Mouse (Mus musculus): ENCODE data around the gene Zfp821. TPM values are rescaled to one million over a fixed set of nuclear protein-coding genes. Genes with fewer than 3 reads are reported as not detected.
A peak's percentile ranks its signal among the peaks of the same experiment; 100 is the strongest.
"Not testable (repeated sequence)": the region's sequence is repeated elsewhere in the genome, so short reads cannot be mapped to it uniquely, and the experiment has no call there.

Gene Zfp821
- polyA plus RNA-seq, 1 experiment from 2014 or later, result 74.6 TPM

GRCm38 (mm10) chr8:109734018-109734417 lies 28.7 kb downstream of the Zfp821 start:
- H3K4me1 ChIP-seq (replicated peaks), result peaks cover 20% of the 10 kb centered on the region
- 82% methylated on average over 3 of the region's 3 CpGs for WGBS
- no peak overlapping the region for H3K27ac ChIP-seq (replicated peaks)
- H3K36me3 ChIP-seq, result peaks cover 58% of the 10 kb centered on the region
- no peaks in the 10 kb centered on the region for H3K27me3 ChIP-seq
- no peak overlapping the region for H3K9ac ChIP-seq
- H3K9me3 ChIP-seq, result no peaks in the 10 kb centered on the region
- no peak overlapping the region for H3K4me3 ChIP-seq
- ATAC-seq (ENCODE audit: low read depth), result no peak
- no peak overlapping the region for H3K4me2 ChIP-seq

- WGBS, result 12% methylated on average over 8 of the region's 8 CpGs
- Histone ChIP-seq H3K4me1 (replicated peaks) (peaks cover 20% of the 10 kb centered on the region), H3K36me3 (peaks cover 31% of the 10 kb centered on the region), H3K27ac (replicated peaks) (0 out of 2 replicates have a peak overlapping the region, but pooled peaks have one; percentile 14), H3K4me3 (peak overlapping the region; percentile 99), H3K9ac (peak overlapping the region; percentile 98), H3K27me3 (no peaks in the 10 kb centered on the region), H3K9me3 (no peaks in the 10 kb centered on the region), H3K4me2 (peak overlapping the region; percentile 86)
- ATAC-seq (ENCODE audit: low read depth), result peak; percentile 52; the same call in 1 of the 2 replicates
Measured at GRCm38 (mm10) chr8:109736819-109737218, 31.5 kb downstream of the Zfp821 start.

- H3K27ac ChIP-seq (replicated peaks), result peak within 1 kb of the TSS; percentile 38; the same call in 1 of the 2 replicates
- H3K9ac ChIP-seq, result peak within 1 kb of the TSS; percentile 98
- H3K4me2 ChIP-seq, result peak within 1 kb of the TSS; percentile 86
- peaks cover 25% of the 10 kb centered on the region for H3K36me3 ChIP-seq
- no peaks in the 10 kb centered on the region for H3K27me3 ChIP-seq
- peaks cover 20% of the 10 kb centered on the region for H3K4me1 ChIP-seq (replicated peaks)
- peak within 1 kb of the TSS; percentile 99 for H3K4me3 ChIP-seq
- ATAC-seq (ENCODE audit: low read depth), result peak; percentile 91
- under 1% methylated on average over 47 of the region's 59 CpGs for WGBS
- no peaks in the 10 kb centered on the region for H3K9me3 ChIP-seq
Measured at GRCm38 (mm10) chr8:109737237-109738048, 32.1 kb downstream of the Zfp821 start, which contains the start of gene Atxn1l. Gene Atxn1l, minus strand, starts transcription at chr8:109737739.

- ATAC-seq (ENCODE audit: low read depth), result no peak
- no peaks in the 10 kb centered on the region for H3K9me3 ChIP-seq
Measured at GRCm38 (mm10) chr8:109738049-109738380, 32.7 kb downstream of the Zfp821 start.

GRCm38 (mm10) chr8:109747468-109748199 lies 42.3 kb downstream of the Zfp821 start:
- Histone ChIP-seq H3K4me2 (no peak overlapping the region), H3K9ac (no peak overlapping the region), H3K4me1 (replicated peaks) (no peaks in the 10 kb centered on the region), H3K27ac (replicated peaks) (no peak overlapping the region), H3K9me3 (no peaks in the 10 kb centered on the region), H3K4me3 (no peak overlapping the region), H3K27me3 (no peaks in the 10 kb centered on the region), H3K36me3 (no peaks in the 10 kb centered on the region)
- WGBS, result 89% methylated on average over 5 of the region's 12 CpGs
- ATAC-seq (ENCODE audit: low read depth), result no peak

More at GRCm38 (mm10) chr8:109738049-109738380, 32.7 kb downstream of the Zfp821 start:
- peak overlapping the region; percentile 38; the same call in 1 of the 2 replicates for H3K27ac ChIP-seq (replicated peaks)
- H3K36me3 ChIP-seq, result peaks cover 19% of the 10 kb centered on the region
- H3K4me1 ChIP-seq (replicated peaks), result peaks cover 20% of the 10 kb centered on the region
- peak overlapping the region; percentile 99 for H3K4me3 ChIP-seq
- H3K27me3 ChIP-seq, result no peaks in the 10 kb centered on the region
- peak overlapping the region; percentile 86 for H3K4me2 ChIP-seq
- WGBS, result 79% methylated on average over 1 of the region's 1 CpGs
- peak overlapping the region; percentile 98 for H3K9ac ChIP-seq

- 68% methylated on average over 5 of the region's 5 CpGs for WGBS
- no peak overlapping the region for H3K4me2 ChIP-seq
Measured at GRCm38 (mm10) chr8:109750274-109750673, 44.9 kb downstream of the Zfp821 start.

GRCm38 (mm10) chr8:109750699-109751098 lies 45.4 kb downstream of the Zfp821 start:
- WGBS, result 79% methylated on average over 12 of the region's 12 CpGs
- Histone ChIP-seq H3K36me3 (no peaks in the 10 kb centered on the region), H3K27ac (replicated peaks) (no peak overlapping the region), H3K4me2 (no peak overlapping the region), H3K9me3 (no peaks in the 10 kb centered on the region), H3K4me3 (no peak overlapping the region), H3K27me3 (no peaks in the 10 kb centered on the region), H3K9ac (no peak overlapping the region), H3K4me1 (replicated peaks) (no peaks in the 10 kb centered on the region)
- ATAC-seq (ENCODE audit: low read depth), result no peak

More at GRCm38 (mm10) chr8:109750274-109750673, 44.9 kb downstream of the Zfp821 start:
- no peaks in the 10 kb centered on the region for H3K36me3 ChIP-seq
- ATAC-seq (ENCODE audit: low read depth), result no peak
- H3K9ac ChIP-seq, result no peak overlapping the region
- H3K4me3 ChIP-seq, result no peak overlapping the region
- H3K27me3 ChIP-seq, result no peaks in the 10 kb centered on the region
- no peaks in the 10 kb centered on the region for H3K4me1 ChIP-seq (replicated peaks)
- H3K9me3 ChIP-seq, result no peaks in the 10 kb centered on the region
- no peak overlapping the region for H3K27ac ChIP-seq (replicated peaks)

GRCm38 (mm10) chr8:109751731-109752485 lies 46.6 kb downstream of the Zfp821 start:
- H3K4me2 ChIP-seq, result no peak overlapping the region
- H3K36me3 ChIP-seq, result no peaks in the 10 kb centered on the region
- no peaks in the 10 kb centered on the region for H3K27me3 ChIP-seq
- no peak overlapping the region for H3K9ac ChIP-seq
- no peak overlapping the region for H3K27ac ChIP-seq (replicated peaks)
- no peaks in the 10 kb centered on the region for H3K9me3 ChIP-seq
- no peaks in the 10 kb centered on the region for H3K4me1 ChIP-seq (replicated peaks)
- no peak overlapping the region for H3K4me3 ChIP-seq
- 92% methylated on average over 20 of the region's 20 CpGs for WGBS
- ATAC-seq (ENCODE audit: low read depth), result no peak

- Histone ChIP-seq H3K9me3 (no peaks in the 10 kb centered on the region), H3K4me3 (no peak overlapping the region), H3K27me3 (no peaks in the 10 kb centered on the region), H3K4me1 (replicated peaks) (no peaks in the 10 kb centered on the region), H3K9ac (no peak overlapping the region), H3K36me3 (no peaks in the 10 kb centered on the region), H3K27ac (replicated peaks) (no peak overlapping the region), H3K4me2 (no peak overlapping the region)
- WGBS, result 91% methylated on average over 8 of the region's 8 CpGs
- ATAC-seq (ENCODE audit: low read depth), result no peak
Measured at GRCm38 (mm10) chr8:109754696-109755095, 49.4 kb downstream of the Zfp821 start.

- WGBS, result 80% methylated on average over 4 of the region's 4 CpGs
Measured at GRCm38 (mm10) chr8:109755554-109755953, 50.2 kb downstream of the Zfp821 start.

GRCm38 (mm10) chr8:109756849-109757248 lies 51.5 kb downstream of the Zfp821 start:
- H3K4me2 ChIP-seq, result no peak overlapping the region
- H3K4me1 ChIP-seq (replicated peaks), result no peaks in the 10 kb centered on the region
- H3K27ac ChIP-seq (replicated peaks), result no peak overlapping the region
- H3K9ac ChIP-seq, result no peak overlapping the region
- H3K9me3 ChIP-seq, result no peaks in the 10 kb centered on the region
- 65% methylated on average over 3 of the region's 3 CpGs for WGBS
- no peak overlapping the region for H3K4me3 ChIP-seq
- H3K27me3 ChIP-seq, result no peaks in the 10 kb centered on the region
- ATAC-seq (ENCODE audit: low read depth), result no peak
- no peaks in the 10 kb centered on the region for H3K36me3 ChIP-seq

More at GRCm38 (mm10) chr8:109755554-109755953, 50.2 kb downstream of the Zfp821 start:
- H3K9ac ChIP-seq; H3K4me3 ChIP-seq; H3K4me1 ChIP-seq (replicated peaks); H3K9me3 ChIP-seq; H3K36me3 ChIP-seq; ATAC-seq (ENCODE audit: low read depth); H3K27me3 ChIP-seq; H3K4me2 ChIP-seq; H3K27ac ChIP-seq (replicated peaks): not testable (repeated sequence)
